Mouse (Mus musculus) testis, adult 2 months (tissue): ENCODE data around the gene Ermap. TPM values are rescaled to one million over a fixed set of nuclear protein-coding genes. Genes with fewer than 3 reads are reported as not detected.

Experiments
- H3K27ac ChIP-seq: fragments of 200-500 bp; 2 replicates; pipeline ENCODE4 v1.5.1; 2012; ENCODE audit warnings: low read depth, low read length; ENCODE audit not compliant: control insufficient read depth, insufficient read depth
- H3K27me3 ChIP-seq: fragments of 200-500 bp; 2 replicates; pipeline ENCODE4 v1.6.1; 2012; ENCODE audit warnings: mild to moderate bottlenecking, low read length, moderate library complexity; ENCODE audit not compliant: control insufficient read depth, insufficient read depth
- H3K36me3 ChIP-seq: fragments of 200-500 bp; 2 replicates; pipeline ENCODE4 v1.6.1; 2012; ENCODE audit warnings: mild to moderate bottlenecking, low read length; ENCODE audit not compliant: control insufficient read depth, insufficient read depth
- H3K4me1 ChIP-seq: fragments of 200-500 bp; 2 replicates; pipeline ENCODE4 v1.6.1; 2012; ENCODE audit warnings: low read length; ENCODE audit not compliant: control insufficient read depth, insufficient read depth
- H3K4me3 ChIP-seq: fragments of 200-500 bp; 2 replicates; pipeline ENCODE4 v1.5.1; 2012; ENCODE audit warnings: low read depth, mild to moderate bottlenecking, low read length, moderate library complexity, mixed read lengths; ENCODE audit not compliant: control insufficient read depth
- CTCF ChIP-seq: fragments of 200-500 bp; IDR thresholded peaks from 2 replicates; pipeline ENCODE4 v1.5.1; 2012; ENCODE audit warnings: low read depth, mild to moderate bottlenecking, inconsistent platforms, low read length, moderate library complexity; ENCODE audit not compliant: control insufficient read depth, insufficient read depth, insufficient replicate concordance
- POLR2A ChIP-seq: fragments of 200-500 bp; IDR thresholded peaks from 2 replicates; pipeline ENCODE4 v1.6.1; 2012; ENCODE audit warnings: low read depth, mild to moderate bottlenecking, inconsistent platforms, low read length, moderate library complexity; ENCODE audit not compliant: control insufficient read depth
- polyA plus RNA-seq: library from polyadenylated mRNA; depleted of rRNA; stranded (reverse); fragments of >200 nt; gene quantifications from 2 replicates; pipeline ENCODE4 v1.2.3, GENCODE M21; 2012

The Ermap gene
- polyA plus RNA-seq, 1 experiment: 0.17 TPM

DNA sequence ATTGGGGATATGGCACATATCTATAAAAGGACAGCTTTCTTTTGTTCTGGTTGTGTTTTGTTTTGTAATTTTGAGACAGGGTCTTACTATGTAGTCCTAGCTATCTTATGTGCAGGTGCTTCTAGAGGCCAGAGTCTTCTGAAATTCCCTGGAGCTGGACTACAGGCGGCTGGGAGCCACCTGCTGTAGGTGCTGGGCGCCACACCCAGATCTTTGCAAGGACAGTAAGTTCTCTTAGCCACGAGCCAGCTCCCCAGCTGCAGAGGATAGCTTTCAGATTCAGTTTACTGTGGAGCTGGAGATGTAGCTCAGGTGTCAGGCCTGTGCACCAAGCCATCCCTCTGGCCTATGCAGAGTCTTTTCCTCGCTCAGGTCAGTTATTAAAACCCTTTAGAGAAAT is 22.7 kb downstream of the Ermap start:
- TF ChIP-seq POLR2A: no peak
- no peak for TF ChIP-seq CTCF
- H3K27ac ChIP-seq: no peak overlapping the region
- no peaks in the 10 kb centered on the region for H3K27me3 ChIP-seq

DNA sequence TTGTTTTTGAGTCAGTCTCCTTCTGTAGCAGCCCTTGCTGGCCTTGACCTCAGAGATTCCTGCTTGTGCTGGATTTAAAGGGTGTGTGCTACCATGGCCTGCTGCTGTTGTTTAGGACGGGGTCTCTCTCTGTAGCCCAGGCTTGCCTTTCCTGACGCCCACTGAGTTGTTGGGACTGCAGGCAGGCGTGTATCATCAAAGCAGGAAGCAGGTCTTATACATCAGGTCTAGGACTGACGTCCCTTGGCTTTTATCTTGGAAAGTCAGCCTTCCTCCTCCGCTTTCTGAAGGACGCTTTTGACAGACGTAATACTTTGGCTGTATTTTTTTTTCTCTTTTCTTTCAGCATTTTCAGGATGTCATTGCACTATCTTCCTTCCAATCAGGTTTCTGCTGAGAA is 23.9 kb downstream of the Ermap start:
- no peak overlapping the region for H3K27ac ChIP-seq
- H3K4me1 ChIP-seq: no peaks in the 10 kb centered on the region; the same call in 1 of the 2 replicates
- H3K36me3 ChIP-seq: no peaks in the 10 kb centered on the region
- no peaks in the 10 kb centered on the region for H3K27me3 ChIP-seq
- TF ChIP-seq CTCF (no peak), POLR2A (no peak)
- no peak overlapping the region for H3K4me3 ChIP-seq

More for the DNA sequence above, 22.7 kb downstream of the Ermap start:
- no peaks in the 10 kb centered on the region; the same call in 1 of the 2 replicates for H3K4me1 ChIP-seq
- H3K36me3 ChIP-seq: no peaks in the 10 kb centered on the region
- H3K4me3 ChIP-seq: no peak overlapping the region

- Histone ChIP-seq H3K27me3 (no peaks in the 10 kb centered on the region), H3K4me1 (no peaks in the 10 kb centered on the region), H3K36me3 (no peaks in the 10 kb centered on the region), H3K27ac (no peak overlapping the region), H3K4me3 (no peak overlapping the region)
- TF ChIP-seq CTCF: no peak
- no peak for TF ChIP-seq POLR2A
These were observed 26.8 kb downstream of the Ermap start for GRCm38 (mm10) chr4:119162990-119163389.

GRCm38 (mm10) chr4:119161358-119161757 is 28.5 kb downstream of the Ermap start:
- H3K4me1 ChIP-seq: no peaks in the 10 kb centered on the region
- no peaks in the 10 kb centered on the region for H3K36me3 ChIP-seq
- H3K27me3 ChIP-seq: no peaks in the 10 kb centered on the region
- H3K4me3 ChIP-seq: no peak overlapping the region
- no peak overlapping the region for H3K27ac ChIP-seq
- TF ChIP-seq CTCF: no peak

GRCm38 (mm10) chr4:119157891-119158290 is 31.9 kb downstream of the Ermap start:
- no peaks in the 10 kb centered on the region for H3K36me3 ChIP-seq
- TF ChIP-seq POLR2A (no peak), CTCF (no peak)
- H3K4me1 ChIP-seq: no peaks in the 10 kb centered on the region
- H3K27ac ChIP-seq: no peak overlapping the region
- H3K4me3 ChIP-seq: no peak overlapping the region
- H3K27me3 ChIP-seq: no peaks in the 10 kb centered on the region

GRCm38 (mm10) chr4:119157186-119157585 is 32.6 kb downstream of the Ermap start:
- H3K27me3 ChIP-seq: no peaks in the 10 kb centered on the region
- H3K4me3 ChIP-seq: no peak overlapping the region
- TF ChIP-seq CTCF (peak; percentile 20; the same call in 1 of the 2 replicates), POLR2A (no peak)
- no peak overlapping the region for H3K27ac ChIP-seq
- H3K36me3 ChIP-seq: no peaks in the 10 kb centered on the region
- no peaks in the 10 kb centered on the region for H3K4me1 ChIP-seq

DNA sequence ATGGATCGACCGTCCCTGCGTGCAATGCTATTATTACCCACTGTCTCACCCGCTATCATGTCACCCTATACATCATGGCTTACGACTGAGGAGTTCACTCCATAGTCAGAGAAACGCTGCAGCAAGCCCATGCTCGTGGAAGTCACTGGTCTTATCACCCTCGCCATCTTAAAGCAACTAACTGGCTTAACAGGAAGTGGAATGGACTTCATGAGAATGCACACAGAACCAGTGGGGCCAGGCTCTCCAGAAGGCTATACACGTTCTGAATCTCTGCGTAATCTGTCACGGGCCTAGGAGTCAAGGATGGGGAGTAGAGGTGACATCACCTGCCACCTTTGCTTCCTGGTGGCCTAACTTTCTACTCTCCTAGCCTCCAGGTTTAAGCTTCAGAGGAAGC is 41.1 kb downstream of the Ermap start:
- no peak overlapping the region for H3K4me3 ChIP-seq
- no peak overlapping the region for H3K27ac ChIP-seq
- no peaks in the 10 kb centered on the region for H3K4me1 ChIP-seq
- H3K36me3 ChIP-seq: no peaks in the 10 kb centered on the region
- H3K27me3 ChIP-seq: no peaks in the 10 kb centered on the region
- TF ChIP-seq CTCF: no peak
- no peak for TF ChIP-seq POLR2A

DNA sequence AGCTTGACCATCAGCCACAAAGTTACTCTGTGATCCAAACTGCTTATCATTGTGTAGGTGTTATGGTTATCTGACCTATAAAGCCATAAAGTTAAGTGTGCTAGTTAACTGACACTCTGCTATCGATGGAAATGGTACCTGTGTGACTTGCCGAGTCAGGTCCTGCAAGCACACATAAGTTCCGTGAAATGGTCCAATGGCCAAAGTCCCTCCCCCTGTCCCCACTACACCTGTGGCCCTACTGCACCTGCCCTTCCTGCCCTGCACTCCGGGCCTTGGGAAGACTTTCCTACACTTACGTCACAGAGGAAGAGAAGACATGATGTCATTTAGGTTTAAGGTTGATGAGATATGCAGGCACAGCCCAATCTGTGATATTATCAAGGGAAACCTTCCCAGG is 42.5 kb downstream of the Ermap start:
- TF ChIP-seq CTCF: no peak
- TF ChIP-seq POLR2A: no peak
- Histone ChIP-seq H3K4me3 (no peak overlapping the region), H3K27ac (no peak overlapping the region), H3K36me3 (no peaks in the 10 kb centered on the region), H3K27me3 (no peaks in the 10 kb centered on the region), H3K4me1 (no peaks in the 10 kb centered on the region; the same call in 1 of the 2 replicates)
